19 mouse cellular contexts compared by ENCODE assay signal in the genomic region with DNA sequence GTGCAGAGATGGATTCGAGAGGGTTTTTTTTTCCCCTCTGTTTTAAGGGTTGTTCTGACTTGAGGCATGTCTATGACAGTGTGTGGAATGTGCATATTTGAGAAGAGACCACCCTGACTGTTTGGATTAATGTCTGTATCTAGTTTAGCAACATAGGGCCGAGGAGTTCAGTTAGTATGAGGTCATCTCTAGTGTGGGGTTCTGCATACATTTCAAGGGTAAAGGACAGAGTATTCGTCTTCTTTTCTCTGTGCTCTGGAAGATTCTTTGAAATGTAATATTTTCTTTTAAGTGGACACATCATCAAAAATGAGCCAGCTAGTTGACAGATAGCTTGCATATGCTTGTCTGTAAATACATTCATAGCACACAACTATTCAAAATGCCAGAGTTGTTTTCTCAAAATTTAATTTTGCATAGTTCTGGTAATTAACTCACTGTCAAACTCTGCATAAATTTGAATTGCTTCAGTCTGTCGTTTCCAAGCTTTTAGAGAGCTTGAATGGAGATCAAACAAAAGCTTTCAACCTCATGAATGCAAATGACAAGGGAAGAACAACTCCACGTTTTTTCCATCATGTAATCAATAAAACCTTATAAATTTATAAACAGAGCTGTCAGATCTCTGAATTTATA.
DNase-seq lines count a peak whose midpoint lies in the region; ATAC-seq and TF ChIP-seq lines count a peak whose summit lies in the region.
"Had no signal": no experiment of that assay in that cellular context is flagged by ENCODE, and none has a peak within 500 bp of the region (broad histone marks: within the 10 kb centered on the region; RNA-seq: fewer than 3 reads in every experiment).

No protein-coding gene starts in this region.

- no peaks in the 10 kb centered on the region for H3K36me3 ChIP-seq in forebrain, embryonic 14.5 days (ENCODE audit: control insufficient read depth, insufficient read depth, low read length)
- no peaks in the 10 kb centered on the region for H3K36me3 ChIP-seq in forebrain, embryonic 12.5 days (replicated peaks)
- no peaks in the 10 kb centered on the region for H3K36me3 ChIP-seq in kidney, embryonic 16.5 days (ENCODE audit: insufficient read depth, low read length)
- H3K36me3 ChIP-seq in midbrain, embryonic 14.5 days (ENCODE audit: control insufficient read depth, insufficient read depth, low read length): no peaks in the 10 kb centered on the region
- no peaks in the 10 kb centered on the region for H3K36me3 ChIP-seq in midbrain, postnatal 0 days (ENCODE audit: insufficient read depth, low read length)
- H3K36me3 ChIP-seq: hindbrain, embryonic 13.5 days; midbrain, embryonic 10.5 days; neural tube, embryonic 15.5 days had no signal

- H3K27me3 ChIP-seq in forebrain, embryonic 14.5 days (replicated peaks; ENCODE audit: control insufficient read depth, insufficient read depth, low read length): no peaks in the 10 kb centered on the region
- H3K27me3 ChIP-seq in forebrain, embryonic 12.5 days: no peaks in the 10 kb centered on the region
- H3K27me3 ChIP-seq in kidney, embryonic 16.5 days (ENCODE audit: insufficient read depth, low read length): no peaks in the 10 kb centered on the region
- H3K27me3 ChIP-seq in midbrain, embryonic 14.5 days (ENCODE audit: control insufficient read depth, insufficient read depth, low read length): no peaks in the 10 kb centered on the region
- no peaks in the 10 kb centered on the region for H3K27me3 ChIP-seq in midbrain, postnatal 0 days (ENCODE audit: insufficient read depth, low read length)
- H3K27me3 ChIP-seq: hindbrain, embryonic 13.5 days; neural tube, embryonic 15.5 days had no signal

- no peak overlapping the region for H3K9ac ChIP-seq in forebrain, embryonic 14.5 days (ENCODE audit: low read length)
- H3K9ac ChIP-seq in forebrain, embryonic 12.5 days: no peak overlapping the region
- no peak overlapping the region for H3K9ac ChIP-seq in kidney, embryonic 16.5 days (replicated peaks; ENCODE audit: low read length)
- H3K9ac ChIP-seq in midbrain, embryonic 14.5 days (replicated peaks; ENCODE audit: low read length): no peak overlapping the region
- H3K9ac ChIP-seq in midbrain, postnatal 0 days (replicated peaks; ENCODE audit: low read length, poor library complexity, severe bottlenecking): no peak overlapping the region
- H3K9ac ChIP-seq: hindbrain, embryonic 13.5 days; neural tube, embryonic 15.5 days had no signal

- no peak overlapping the region for H3K4me2 ChIP-seq in forebrain, embryonic 14.5 days (ENCODE audit: low read length)
- H3K4me2 ChIP-seq in forebrain, embryonic 12.5 days: no peak overlapping the region
- no peak overlapping the region for H3K4me2 ChIP-seq in kidney, embryonic 16.5 days (replicated peaks; ENCODE audit: low read depth, low read length)
- no peak overlapping the region for H3K4me2 ChIP-seq in midbrain, embryonic 14.5 days (ENCODE audit: low read length)
- no peak overlapping the region for H3K4me2 ChIP-seq in midbrain, postnatal 0 days (ENCODE audit: low read depth, low read length, poor library complexity, severe bottlenecking)
- H3K4me2 ChIP-seq: hindbrain, embryonic 13.5 days; neural tube, embryonic 15.5 days had no signal

- no peak overlapping the region for H3K27ac ChIP-seq in forebrain, embryonic 14.5 days (ENCODE audit: low read depth, low read length)
- no peak overlapping the region for H3K27ac ChIP-seq in forebrain, embryonic 12.5 days
- no peak overlapping the region for H3K27ac ChIP-seq in kidney, embryonic 16.5 days (ENCODE audit: low read length)
- H3K27ac ChIP-seq in midbrain, embryonic 14.5 days (replicated peaks; ENCODE audit: low read depth, low read length): no peak overlapping the region
- no peak overlapping the region for H3K27ac ChIP-seq in midbrain, postnatal 0 days (ENCODE audit: low read depth, low read length)
- H3K27ac ChIP-seq: gastrocnemius, adult 2 months; hindbrain, embryonic 13.5 days; midbrain, embryonic 10.5 days; neural tube, embryonic 15.5 days had no signal

- H3K4me3 ChIP-seq in forebrain, embryonic 14.5 days (ENCODE audit: low read depth, low read length): no peak overlapping the region
- H3K4me3 ChIP-seq in forebrain, embryonic 12.5 days (replicated peaks): no peak overlapping the region
- no peak overlapping the region for H3K4me3 ChIP-seq in kidney, embryonic 16.5 days (ENCODE audit: low read length)
- no peak overlapping the region for H3K4me3 ChIP-seq in midbrain, embryonic 14.5 days (replicated peaks; ENCODE audit: low read depth, low read length)
- no peak overlapping the region for H3K4me3 ChIP-seq in midbrain, postnatal 0 days (ENCODE audit: low read depth, low read length)
- H3K4me3 ChIP-seq: erythroblast, embryonic 14.5 days; gastrocnemius, adult 2 months; hindbrain, embryonic 13.5 days; midbrain, embryonic 10.5 days; neural tube, embryonic 15.5 days had no signal

- peak; percentile 60; the same call in 1 of the 2 replicates for ATAC-seq in forebrain, embryonic 14.5 days
- no peak for ATAC-seq in forebrain, embryonic 12.5 days (ENCODE audit: low FRiP score)
- ATAC-seq in kidney, embryonic 16.5 days (ENCODE audit: low FRiP score, low TSS enrichment): peak; percentile 88
- ATAC-seq in midbrain, embryonic 14.5 days (ENCODE audit: low FRiP score, low TSS enrichment): no peak
- no peak for ATAC-seq in midbrain, postnatal 0 days (ENCODE audit: low FRiP score)
- no peak for ATAC-seq in erythroblast, adult 5-6 weeks (replicated peaks; ENCODE audit: low FRiP score, poor library complexity, severe bottlenecking)
- ATAC-seq: CD4-positive, CD25-positive, alpha-beta regulatory T cell, adult 4 months; inflammation-experienced regulatory T-cells, adult 6 months had no signal

- WGBS in forebrain, embryonic 14.5 days: 24% methylated on average over 5 of the region's 5 CpGs
- 36% methylated on average over 5 of the region's 5 CpGs for WGBS in forebrain, embryonic 12.5 days
- 48% methylated on average over 5 of the region's 5 CpGs for WGBS in kidney, embryonic 16.5 days
- WGBS in midbrain, embryonic 14.5 days: 32% methylated on average over 5 of the region's 5 CpGs
- 35% methylated on average over 5 of the region's 5 CpGs for WGBS in midbrain, postnatal 0 days

- DNase-seq in forebrain, embryonic 14.5 days (ENCODE audit: low spot score): peak; percentile 67
- no peak for DNase-seq in kidney, postnatal 4 days
- peak; percentile 35 for DNase-seq in midbrain, embryonic 14.5 days
- DNase-seq in midbrain, postnatal 0 days (ENCODE audit: low spot score): no peak
- DNase-seq: adrenal gland, postnatal 14 days; cerebellum, adult 11 months; cerebellum, postnatal 10 days; gastrocnemius, adult 2 months; kidney, postnatal 25 days; layer of hippocampus, postnatal 36 days had no signal

- no peaks in the 10 kb centered on the region for H3K9me3 ChIP-seq in forebrain, embryonic 14.5 days (replicated peaks; ENCODE audit: control insufficient read depth, low read length)
- no peaks in the 10 kb centered on the region for H3K9me3 ChIP-seq in forebrain, embryonic 12.5 days
- peaks cover 2% of the 10 kb centered on the region; the same call in 1 of the 2 replicates for H3K9me3 ChIP-seq in kidney, embryonic 16.5 days (ENCODE audit: low read length)
- no peaks in the 10 kb centered on the region for H3K9me3 ChIP-seq in midbrain, embryonic 14.5 days (ENCODE audit: control insufficient read depth, low read length)
- no peaks in the 10 kb centered on the region for H3K9me3 ChIP-seq in midbrain, postnatal 0 days (ENCODE audit: low read length)
- H3K9me3 ChIP-seq: hindbrain, embryonic 13.5 days; midbrain, embryonic 10.5 days; neural tube, embryonic 15.5 days had no signal

- TF ChIP-seq CTCF in midbrain, postnatal 0 days (IDR thresholded peaks at IDR 0.05): no peak

- H3K4me1 ChIP-seq in forebrain, embryonic 14.5 days (ENCODE audit: control insufficient read depth, insufficient read depth, low read length): no peaks in the 10 kb centered on the region
- H3K4me1 ChIP-seq in forebrain, embryonic 12.5 days: no peaks in the 10 kb centered on the region
- no peaks in the 10 kb centered on the region for H3K4me1 ChIP-seq in kidney, embryonic 16.5 days (ENCODE audit: insufficient read depth, low read length)
- no peaks in the 10 kb centered on the region for H3K4me1 ChIP-seq in midbrain, embryonic 14.5 days (ENCODE audit: control insufficient read depth, insufficient read depth, low read length)
- no peaks in the 10 kb centered on the region for H3K4me1 ChIP-seq in midbrain, postnatal 0 days (ENCODE audit: insufficient read depth, low read length)
- H3K4me1 ChIP-seq: hindbrain, embryonic 13.5 days; midbrain, embryonic 10.5 days; neural tube, embryonic 15.5 days had no signal

Comparison
In these comparisons a context has a peak if more than half of its experiments do, and no peak if none do; other contexts are left out.
1. ATAC-seq: peak in forebrain, embryonic 14.5 days (single experiment) and kidney, embryonic 16.5 days (single experiment); none in forebrain, embryonic 12.5 days (single experiment), midbrain, embryonic 14.5 days (single experiment), midbrain, postnatal 0 days (single experiment) and erythroblast, adult 5-6 weeks (single experiment).
2. DNase-seq: peak in forebrain, embryonic 14.5 days (single experiment) and midbrain, embryonic 14.5 days (single experiment); none in kidney, postnatal 4 days (0 of 2) and midbrain, postnatal 0 days (single experiment).